Mouse (Mus musculus): ENCODE measurements around the gene Rbfox1.

The Rbfox1 gene

DNA sequence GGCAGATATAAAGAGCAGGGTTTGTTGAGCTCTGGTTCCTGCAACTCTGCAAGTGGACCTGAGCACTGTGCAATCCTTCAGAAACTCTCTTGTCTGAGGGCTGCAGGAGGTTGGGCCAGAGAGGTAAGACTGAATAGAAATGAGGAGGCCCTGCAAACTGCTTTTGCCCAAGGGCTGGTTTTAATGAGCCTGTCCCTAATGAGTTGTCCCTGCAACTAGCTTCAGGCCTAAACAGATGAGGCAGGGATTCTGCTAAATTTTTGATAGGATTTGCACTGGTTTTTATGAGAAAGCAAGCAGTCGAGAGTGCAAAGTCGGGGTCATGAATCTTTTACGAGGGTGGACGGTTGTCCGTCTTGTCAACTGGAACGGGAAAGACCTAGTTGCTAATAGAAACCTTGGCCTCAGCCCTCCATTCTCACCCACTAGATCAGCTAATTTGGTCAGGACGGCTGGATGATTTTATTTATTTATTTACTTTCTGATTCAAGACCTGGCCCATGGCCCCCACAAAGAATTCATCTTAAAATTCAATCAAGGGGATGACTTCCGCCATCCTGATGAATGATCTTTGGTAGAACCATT is 1279.1 kb downstream of the Rbfox1 start:
- no peak for DNase-seq

- DNase-seq = no peak
These were observed 1290.8 kb downstream of the Rbfox1 start for GRCm38 (mm10) chr16:7175960-7176359.

GRCm38 (mm10) chr16:7187788-7188187 is 1302.6 kb downstream of the Rbfox1 start:
- peak; percentile 60 for DNase-seq

- DNase-seq = no peak
These were observed 1308.4 kb downstream of the Rbfox1 start for GRCm38 (mm10) chr16:7193535-7193934.

DNA sequence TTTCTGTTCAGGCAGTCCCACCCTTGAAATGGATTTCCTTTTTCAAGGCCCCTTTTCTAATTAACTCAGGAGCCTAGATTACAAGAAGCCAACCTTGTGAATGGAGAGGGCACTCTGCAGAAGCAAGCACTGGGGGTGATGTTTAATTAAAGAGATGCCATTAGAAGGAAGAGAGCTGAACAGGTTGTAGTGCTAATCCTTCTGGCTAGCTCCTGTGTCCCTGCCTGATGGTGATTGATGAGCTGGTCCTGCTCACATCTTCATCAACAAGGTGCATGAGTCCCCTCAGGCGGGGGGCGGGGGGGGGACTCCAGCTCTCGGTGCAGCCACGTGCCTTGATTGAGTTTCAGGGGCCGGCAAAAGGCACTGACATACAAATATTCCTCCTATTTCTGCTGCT is 1312.8 kb downstream of the Rbfox1 start:
- DNase-seq = no peak

DNA sequence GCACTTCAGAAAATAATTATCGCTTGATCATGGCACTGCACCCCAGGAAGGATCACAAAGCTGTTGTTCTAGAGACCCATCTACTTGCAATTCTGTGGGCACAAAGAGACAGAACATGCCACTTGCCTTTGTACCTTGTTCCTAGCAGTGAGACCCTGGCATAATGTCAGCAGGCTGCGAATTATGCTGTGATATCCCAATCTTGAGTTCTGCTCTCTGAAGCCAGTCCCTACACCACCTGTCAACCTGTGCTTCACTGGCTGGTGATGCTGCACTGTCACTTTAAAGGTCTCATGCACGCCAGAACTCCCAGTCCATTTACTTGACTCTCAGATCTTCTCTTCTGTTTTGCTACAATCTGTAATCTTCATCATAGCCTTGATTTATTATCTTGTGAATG is 1315.1 kb downstream of the Rbfox1 start:
- peak; percentile 51 for DNase-seq

DNA sequence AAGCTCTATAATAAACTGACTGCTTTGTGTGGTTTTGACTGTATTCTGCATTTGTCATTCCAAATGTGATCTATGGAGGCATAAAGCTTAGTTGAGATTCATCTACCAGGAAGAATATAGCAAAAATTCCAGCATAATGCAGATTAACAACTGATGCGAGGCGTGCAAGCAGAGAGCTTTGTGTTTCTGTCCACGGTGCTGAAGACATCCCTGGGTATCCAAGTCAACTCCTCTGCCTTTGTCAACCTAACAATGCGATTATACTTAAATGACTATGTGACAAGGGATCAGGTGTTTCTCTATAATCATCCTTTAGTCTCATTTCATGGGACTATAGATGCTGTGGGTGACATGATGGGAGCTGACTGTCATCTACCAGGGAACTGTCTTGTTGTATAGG is 1316.7 kb downstream of the Rbfox1 start:
- no peak for DNase-seq

GRCm38 (mm10) chr16:7206116-7206900 is 1321.2 kb downstream of the Rbfox1 start:
- no peak for DNase-seq

GRCm38 (mm10) chr16:7207599-7207998 is 1322.4 kb downstream of the Rbfox1 start:
- no peak for DNase-seq

DNA sequence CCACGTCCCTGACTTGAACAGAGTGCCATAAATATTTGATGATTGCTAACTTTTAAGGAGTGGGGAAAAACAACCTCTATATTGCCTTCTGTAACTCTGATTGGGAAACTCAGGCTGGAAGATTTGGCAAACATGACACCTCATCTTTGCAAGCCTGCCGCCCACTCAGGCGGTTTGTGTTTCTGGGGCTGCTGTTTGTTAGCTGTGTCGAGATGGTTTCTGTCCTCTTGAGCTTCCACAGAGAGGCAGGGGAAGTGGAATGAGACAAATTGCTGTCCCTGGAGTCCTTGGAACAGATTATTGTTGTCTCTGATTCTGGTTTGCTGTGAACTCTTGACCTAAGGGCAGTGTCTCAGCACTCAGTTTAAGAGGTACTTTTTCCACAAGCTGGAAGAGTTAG is 1327.6 kb downstream of the Rbfox1 start:
- no peak for DNase-seq

- no peak for DNase-seq
These were observed 1338.1 kb downstream of the Rbfox1 start for GRCm38 (mm10) chr16:7223265-7223664.

GRCm38 (mm10) chr16:7226000-7226399 is 1340.8 kb downstream of the Rbfox1 start:
- peak; percentile 58 for DNase-seq

DNA sequence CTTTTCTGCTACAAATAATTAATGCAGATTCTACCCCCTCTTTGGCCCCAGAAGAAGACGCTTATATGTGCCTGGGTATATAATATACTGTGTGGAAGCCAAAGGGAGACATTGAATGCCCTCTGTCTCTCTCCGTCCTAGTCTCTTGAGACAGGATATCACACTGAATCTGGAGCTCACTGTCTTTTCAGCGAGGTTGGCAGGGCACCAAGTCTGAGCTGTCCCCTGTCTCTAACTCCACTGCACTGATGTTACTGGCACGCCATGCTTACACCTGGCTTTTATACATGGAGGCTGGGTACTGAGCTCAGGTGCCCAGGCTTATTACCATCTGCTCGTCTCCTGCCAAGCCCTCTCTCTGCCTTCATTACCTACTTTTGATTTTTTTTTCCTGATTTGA is 1343.1 kb downstream of the Rbfox1 start:
- peak; percentile 19 for DNase-seq

DNA sequence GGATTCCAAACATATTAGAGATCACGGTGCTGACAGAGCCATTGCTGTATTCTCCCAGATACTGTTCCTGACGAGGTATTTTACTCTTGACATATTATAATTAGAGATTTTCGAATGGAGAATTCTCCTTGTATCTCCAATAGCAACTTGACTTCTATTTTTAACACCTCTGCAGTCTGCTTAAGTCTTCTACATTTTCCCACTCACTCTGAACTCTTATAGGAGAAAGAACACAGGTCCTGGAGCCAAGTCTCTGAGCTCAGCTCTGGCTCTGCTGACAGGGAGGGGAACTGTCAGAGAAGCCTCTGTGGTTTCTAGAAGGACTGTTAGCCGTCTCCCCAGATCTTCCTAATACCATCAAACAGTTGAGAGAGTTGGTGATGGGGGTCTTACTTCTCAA is 1344.1 kb downstream of the Rbfox1 start:
- no peak for DNase-seq

- peak; percentile 51 for DNase-seq
These were observed 1356.5 kb downstream of the Rbfox1 start for GRCm38 (mm10) chr16:7241627-7242026.

DNA sequence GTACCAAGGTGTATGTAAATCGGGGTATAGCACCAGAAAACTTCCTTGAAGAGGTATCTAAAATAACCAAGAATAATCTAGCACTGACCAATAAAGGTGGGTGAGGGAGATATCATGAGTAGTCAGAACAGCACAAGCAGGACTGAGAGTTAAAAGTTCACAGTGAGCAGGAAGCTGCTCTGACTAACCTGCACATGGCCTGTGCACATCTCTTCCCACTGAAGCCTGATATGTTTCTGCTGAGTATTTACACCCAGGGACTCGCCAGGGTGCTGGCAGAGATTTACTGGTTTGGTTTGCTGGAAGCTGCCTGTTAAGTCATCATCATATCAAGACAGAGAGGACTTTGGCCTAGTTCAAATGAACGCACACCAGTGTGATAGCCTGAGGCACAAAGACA is 1357.3 kb downstream of the Rbfox1 start:
- no peak for DNase-seq

GRCm38 (mm10) chr16:7244382-7244781 is 1359.2 kb downstream of the Rbfox1 start:
- DNase-seq = no peak

DNA sequence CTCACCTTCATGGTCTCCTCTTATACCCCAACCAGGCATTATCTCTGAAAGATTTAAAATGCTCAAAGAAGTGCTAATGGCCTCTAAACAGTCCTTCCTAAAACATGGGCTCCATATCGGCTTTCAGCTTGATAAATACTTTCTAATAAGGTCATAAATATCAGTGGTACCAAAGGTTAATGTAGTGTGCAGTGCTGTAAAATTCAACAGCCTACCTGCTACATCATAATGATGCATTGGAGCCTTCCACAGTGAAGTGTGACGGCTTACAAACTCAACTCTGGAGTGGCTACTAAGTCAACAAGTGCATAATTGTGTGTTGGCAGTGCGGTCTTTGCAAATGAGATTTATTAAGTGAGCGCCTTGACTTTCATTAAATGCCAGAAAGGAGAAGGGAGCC is 1366.5 kb downstream of the Rbfox1 start:
- DNase-seq = no peak

DNA sequence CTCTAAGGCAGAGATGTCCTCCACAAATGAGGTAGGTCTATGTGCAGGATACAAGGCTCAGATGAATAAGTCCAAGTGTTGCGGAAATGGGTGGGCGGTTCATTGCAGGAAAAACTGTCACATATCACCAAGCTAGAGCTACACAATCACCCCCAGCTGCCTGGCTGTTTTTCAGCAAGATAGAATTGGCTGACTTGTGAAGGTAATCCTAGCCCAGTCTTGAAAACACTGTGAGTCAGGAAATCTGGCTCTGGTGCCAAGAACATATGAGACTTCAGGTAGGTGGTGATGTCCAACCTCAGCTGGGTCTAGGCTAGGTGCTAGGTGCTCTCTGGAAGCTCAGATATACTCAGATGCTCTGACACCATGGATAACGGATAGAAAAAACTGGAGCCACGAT is 1372.2 kb downstream of the Rbfox1 start:
- DNase-seq = no peak

- no peak for DNase-seq
These were observed 1378.1 kb downstream of the Rbfox1 start for GRCm38 (mm10) chr16:7263261-7263660.

- DNase-seq = no peak
These were observed 1380.6 kb downstream of the Rbfox1 start for GRCm38 (mm10) chr16:7265715-7266114.

- DNase-seq = no peak
These were observed 1390.3 kb downstream of the Rbfox1 start for GRCm38 (mm10) chr16:7275501-7275900.

DNA sequence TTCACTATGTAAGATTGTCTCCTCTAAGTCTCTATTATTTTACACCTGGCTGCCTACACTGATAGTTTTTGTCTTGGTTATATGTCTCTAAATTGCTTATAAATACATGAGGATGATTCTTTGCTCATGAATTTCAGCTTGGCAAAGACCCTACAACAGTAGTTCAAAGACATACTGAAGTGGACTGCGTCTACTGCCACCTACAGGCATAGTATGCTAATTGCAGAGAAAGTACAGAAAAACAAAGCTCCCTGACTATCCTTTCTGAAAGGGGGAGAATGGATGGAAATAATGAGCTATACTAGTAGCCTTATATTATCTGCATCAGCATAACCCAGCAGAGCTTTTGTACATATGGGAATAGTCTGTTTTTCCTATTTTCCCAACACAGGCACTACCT is 1390.7 kb downstream of the Rbfox1 start:
- no peak for DNase-seq

DNA sequence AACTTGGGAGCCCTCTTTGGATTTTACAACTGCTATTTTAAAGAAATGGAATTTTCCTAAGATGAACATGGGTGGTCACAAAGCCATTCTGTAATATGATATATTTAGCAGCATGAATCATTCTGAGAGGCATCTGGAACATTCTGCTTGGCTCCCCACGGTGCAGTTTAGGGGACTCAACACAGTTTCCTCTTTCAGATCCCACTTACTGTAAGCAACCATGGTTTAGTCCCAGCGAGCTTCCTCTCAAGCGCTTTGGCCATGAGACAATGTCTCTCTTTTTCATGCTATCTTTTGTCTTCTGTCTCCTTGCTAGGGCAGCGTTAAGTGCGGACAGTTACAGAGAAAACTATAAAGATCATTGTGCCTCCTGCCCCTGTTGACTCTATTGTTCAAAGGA is 1394.4 kb downstream of the Rbfox1 start:
- DNase-seq = no peak

- peak; percentile 70 for DNase-seq
These were observed 1397.1 kb downstream of the Rbfox1 start for GRCm38 (mm10) chr16:7282257-7282656.
